Mouse (Mus musculus) CH12.LX (cell line): Measurements from ENCODE around the gene Fam189a2.

Experiments used
- ELF1 ChIP-seq: IDR thresholded peaks from 2 replicates; pipeline ENCODE4 v1.6.1; 2014; ENCODE audit warnings: low read depth, mild to moderate bottlenecking, inconsistent platforms, low read length, improper control_type of control experiment
- MEF2A ChIP-seq: IDR thresholded peaks from 2 replicates; pipeline ENCODE4 v1.6.1; 2014; ENCODE audit warnings: low read depth, mild to moderate bottlenecking, inconsistent platforms, low read length, improper control_type of control experiment, borderline replicate concordance
- POLR2AphosphoS2 ChIP-seq: IDR thresholded peaks from 2 replicates; pipeline ENCODE4 v1.6.1; 2011; ENCODE audit warnings: low read depth, low read length, improper control_type of control experiment
- ZC3H11A ChIP-seq: IDR thresholded peaks from 2 replicates; pipeline ENCODE4 v1.6.1; 2012; ENCODE audit warnings: low read depth, mild to moderate bottlenecking, inconsistent platforms, low read length, improper control_type of control experiment
- ZKSCAN1 ChIP-seq: IDR thresholded peaks from 2 replicates; pipeline ENCODE4 v1.6.1; 2012; ENCODE audit warnings: low read depth, inconsistent platforms, low read length, improper control_type of control experiment, borderline replicate concordance

GRCm38 (mm10) chr19:24017427-24017826, 13.4 kb downstream of the Fam189a2 start:
- TF ChIP-seq ELF1, result no peak
- TF ChIP-seq ZKSCAN1, result no peak
- no peak for TF ChIP-seq MEF2A
- TF ChIP-seq POLR2AphosphoS2, result no peak
- TF ChIP-seq ZC3H11A, result no peak
